Mouse (Mus musculus) cortical plate, adult 2 months (tissue): ENCODE data around the gene Spata2.

Experiments used
- CTCF ChIP-seq: fragments of 200-500 bp; IDR thresholded peaks from 2 replicates; pipeline ENCODE4 v1.5.1; 2011; ENCODE audit warnings: mild to moderate bottlenecking, control low read depth, low read length; ENCODE audit not compliant: insufficient read depth; ENCODE audit errors: extremely low read depth
- POLR2A ChIP-seq: fragments of 200-500 bp; IDR thresholded peaks from 2 replicates; pipeline ENCODE4 v1.6.1; 2011; ENCODE audit warnings: mild to moderate bottlenecking, low read length, control low read depth; ENCODE audit not compliant: insufficient read depth; ENCODE audit errors: extremely low read depth

- no peak for TF ChIP-seq POLR2A
- TF ChIP-seq CTCF, result no peak
Measured at GRCm38 (mm10) chr2:167503896-167504349, 11.2 kb upstream of the Spata2 start.
